Mouse (Mus musculus): ENCODE data around the gene Fggy. TPM values are rescaled to one million over a fixed set of nuclear protein-coding genes. Genes with fewer than 3 reads are reported as not detected.

Fggy gene
- polyA plus RNA-seq (2012; rRNA removed): 189 and 215 TPM in 2 replicates

DNA sequence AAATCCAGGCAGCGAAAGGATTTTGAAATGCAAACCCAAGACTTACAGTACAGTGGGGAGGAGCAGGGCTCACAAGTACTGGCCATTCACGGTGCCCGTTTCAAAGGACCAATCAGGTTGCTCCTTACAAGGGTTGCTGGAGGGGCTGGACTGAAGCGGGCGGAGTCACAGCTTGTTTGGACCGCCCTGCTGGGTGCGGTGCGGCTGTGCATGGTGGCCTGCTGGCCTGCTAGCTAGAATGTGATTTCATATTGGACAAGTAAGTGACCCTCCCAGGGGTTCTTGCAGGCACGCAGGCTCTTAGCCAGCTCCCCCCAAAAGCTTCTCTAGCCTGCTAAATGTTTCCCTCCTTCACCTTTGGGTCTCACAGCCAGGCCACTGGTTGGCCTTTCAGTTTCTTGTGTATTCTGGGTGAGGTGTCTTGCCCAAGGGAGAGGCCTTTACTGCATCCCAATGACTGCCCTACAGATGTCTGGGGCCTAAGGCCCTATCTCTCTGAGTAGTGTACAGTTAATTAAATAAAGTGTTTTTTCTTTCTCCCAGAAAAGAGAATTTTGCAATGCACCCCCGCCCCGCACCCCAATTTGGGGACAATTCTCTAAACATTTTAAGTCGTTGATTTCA is at the start of gene Fggy:
TSS of gene Fggy (plus strand) at position 175 of the 624 bp plus-strand sequence.
- Histone ChIP-seq H3K4me3 (ENCODE audit: insufficient read depth, low read depth, low read length) (peak within 1 kb of the TSS; percentile 56), H3K27ac (ENCODE audit: insufficient read depth, low read depth, low read length) (peak within 1 kb of the TSS; percentile 47), H3K27me3 (replicated peaks; ENCODE audit: control insufficient read depth, insufficient read depth, low read length) (no peaks in the 10 kb centered on the region), H3K4me1 (ENCODE audit: control insufficient read depth, insufficient read depth, low read length) (peaks cover 3% of the 10 kb centered on the region; the same call in 1 of the 2 replicates), H3K36me3 (ENCODE audit: control insufficient read depth, insufficient read depth, low read length) (no peaks in the 10 kb centered on the region)
- WGBS: 29% methylated on average over 12 of the region's 12 CpGs
- TF ChIP-seq CTCF (conservative IDR thresholded peaks at IDR 0.05; ENCODE audit: insufficient read depth, insufficient read length, low read depth, low read length) (peak; percentile 32), POLR2A (IDR thresholded peaks at IDR 0.05; ENCODE audit: low read depth, low read length) (peak; percentile 66)
- peak; percentile 99 for DNase-seq

DNA sequence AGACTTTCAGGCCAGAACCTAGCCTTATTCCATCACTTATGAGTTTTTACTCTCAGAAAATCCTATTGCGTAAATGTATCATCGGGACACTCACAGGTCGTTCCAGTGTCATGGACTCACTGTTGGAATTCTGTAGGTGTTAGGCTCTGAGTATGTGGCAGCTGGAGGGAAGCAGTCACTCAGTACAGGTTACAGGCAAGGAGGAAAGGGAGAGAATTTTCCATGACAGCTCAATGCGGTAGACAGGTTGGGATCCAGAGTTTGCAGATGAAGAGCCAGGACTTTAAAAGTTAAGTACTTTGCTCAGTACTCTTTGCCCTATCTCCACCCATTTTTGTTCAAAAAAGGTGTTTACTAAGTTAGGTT is 49.4 kb upstream of the Fggy start:
- no peak for DNase-seq
- 80% methylated on average over 4 of the region's 4 CpGs for WGBS
- Histone ChIP-seq H3K36me3 (ENCODE audit: control insufficient read depth, insufficient read depth, low read length) (no peaks in the 10 kb centered on the region), H3K4me3 (ENCODE audit: insufficient read depth, low read depth, low read length) (no peak overlapping the region), H3K27ac (ENCODE audit: insufficient read depth, low read depth, low read length) (no peak overlapping the region), H3K27me3 (replicated peaks; ENCODE audit: control insufficient read depth, insufficient read depth, low read length) (no peaks in the 10 kb centered on the region), H3K4me1 (ENCODE audit: control insufficient read depth, insufficient read depth, low read length) (no peaks in the 10 kb centered on the region)
- TF ChIP-seq POLR2A (IDR thresholded peaks at IDR 0.05; ENCODE audit: low read depth, low read length) (no peak), CTCF (conservative IDR thresholded peaks at IDR 0.05; ENCODE audit: insufficient read depth, insufficient read length, low read depth, low read length) (no peak)

DNA sequence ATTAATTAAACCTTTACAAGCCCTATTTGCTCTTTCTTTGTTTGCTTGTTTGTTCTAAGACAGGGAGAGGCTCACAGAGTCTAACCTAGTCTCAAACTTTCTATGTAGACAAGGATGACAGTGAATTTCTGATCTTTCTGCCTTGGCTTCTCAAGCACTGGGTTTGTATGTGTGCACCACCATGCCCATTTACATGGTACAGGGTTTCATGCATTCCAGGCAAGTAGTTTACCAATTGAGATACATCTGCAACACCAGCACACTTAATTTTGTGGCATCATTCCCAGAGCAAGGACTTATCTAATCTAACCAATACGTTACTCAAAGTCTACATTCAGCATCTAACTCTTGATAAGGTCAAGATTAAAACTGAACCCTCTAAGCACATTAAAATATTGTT is 38.9 kb upstream of the Fggy start:
- Histone ChIP-seq H3K27me3 (replicated peaks; ENCODE audit: control insufficient read depth, insufficient read depth, low read length) (no peaks in the 10 kb centered on the region), H3K4me1 (ENCODE audit: control insufficient read depth, insufficient read depth, low read length) (no peaks in the 10 kb centered on the region), H3K27ac (ENCODE audit: insufficient read depth, low read depth, low read length) (no peak overlapping the region), H3K4me3 (ENCODE audit: insufficient read depth, low read depth, low read length) (no peak overlapping the region), H3K36me3 (ENCODE audit: control insufficient read depth, insufficient read depth, low read length) (no peaks in the 10 kb centered on the region)
- TF ChIP-seq POLR2A (IDR thresholded peaks at IDR 0.05; ENCODE audit: low read depth, low read length) (no peak), CTCF (conservative IDR thresholded peaks at IDR 0.05; ENCODE audit: insufficient read depth, insufficient read length, low read depth, low read length) (no peak)
- DNase-seq: no peak
- 73% methylated on average over 1 of the region's 1 CpGs for WGBS

DNA sequence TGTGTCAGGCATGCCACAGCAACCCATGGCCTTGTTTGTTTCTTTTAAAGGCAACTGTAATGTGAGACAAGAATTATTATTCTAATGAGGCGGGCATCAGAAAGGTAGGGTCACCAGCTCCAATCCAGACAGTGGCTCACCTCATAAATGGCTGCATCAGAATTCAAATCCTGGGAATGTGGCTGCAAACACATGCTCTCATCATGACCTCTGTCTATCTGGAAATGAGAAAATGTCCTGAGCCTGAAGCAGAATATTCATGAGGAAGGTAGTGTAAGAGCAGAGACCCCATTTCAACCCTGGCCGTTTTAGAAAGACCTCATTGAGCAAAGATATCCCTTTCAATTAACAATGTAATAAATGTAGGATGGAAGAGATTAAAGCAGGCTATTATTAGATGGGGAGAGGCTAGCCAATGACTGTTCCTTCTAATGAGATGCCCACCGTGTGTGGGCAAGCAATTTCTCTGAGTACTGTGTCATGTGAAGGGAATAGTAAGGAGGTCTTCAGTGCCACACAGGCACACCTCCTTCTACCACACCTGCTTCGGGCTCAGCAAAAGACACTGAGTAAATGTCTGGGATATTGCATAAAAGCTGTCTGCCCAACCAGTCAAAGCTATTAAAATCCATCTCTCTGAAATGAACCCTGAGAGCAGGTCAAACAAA is 37.2 kb upstream of the Fggy start:
- no peak for DNase-seq
- TF ChIP-seq POLR2A (IDR thresholded peaks at IDR 0.05; ENCODE audit: low read depth, low read length) (no peak), CTCF (conservative IDR thresholded peaks at IDR 0.05; ENCODE audit: insufficient read depth, insufficient read length, low read depth, low read length) (no peak)
- no peaks in the 10 kb centered on the region for H3K4me1 ChIP-seq (ENCODE audit: control insufficient read depth, insufficient read depth, low read length)
- H3K36me3 ChIP-seq (ENCODE audit: control insufficient read depth, insufficient read depth, low read length): no peaks in the 10 kb centered on the region
- H3K27me3 ChIP-seq (replicated peaks; ENCODE audit: control insufficient read depth, insufficient read depth, low read length): no peaks in the 10 kb centered on the region
- H3K27ac ChIP-seq (ENCODE audit: insufficient read depth, low read depth, low read length): no peak overlapping the region
- H3K4me3 ChIP-seq (ENCODE audit: insufficient read depth, low read depth, low read length): no peak overlapping the region
- 74% methylated on average over 4 of the region's 4 CpGs for WGBS

DNA sequence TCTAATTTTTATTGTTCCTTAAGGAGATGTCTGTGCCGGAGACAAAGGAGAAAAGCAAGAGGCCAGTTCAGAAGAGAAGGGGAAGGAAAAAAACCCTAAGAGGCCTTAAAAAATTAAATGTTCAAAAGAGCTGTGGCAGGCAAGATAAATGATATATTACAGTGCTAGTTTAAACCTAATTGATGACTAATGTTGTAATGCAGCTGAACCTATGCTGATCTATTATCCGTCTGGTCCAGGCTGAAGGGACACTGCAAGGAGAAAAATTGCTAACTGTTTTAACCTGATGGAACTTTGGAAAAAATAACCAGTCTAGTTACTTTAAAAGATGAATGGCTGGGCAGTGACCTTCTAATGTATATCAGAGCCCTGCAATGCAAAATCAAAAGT is 36.7 kb upstream of the Fggy start:
- DNase-seq: no peak
- H3K27me3 ChIP-seq (replicated peaks; ENCODE audit: control insufficient read depth, insufficient read depth, low read length): no peaks in the 10 kb centered on the region
- H3K4me3 ChIP-seq (ENCODE audit: insufficient read depth, low read depth, low read length): no peak overlapping the region
- H3K27ac ChIP-seq (ENCODE audit: insufficient read depth, low read depth, low read length): no peak overlapping the region
- TF ChIP-seq CTCF (conservative IDR thresholded peaks at IDR 0.05; ENCODE audit: insufficient read depth, insufficient read length, low read depth, low read length) (no peak), POLR2A (IDR thresholded peaks at IDR 0.05; ENCODE audit: low read depth, low read length) (no peak)
- H3K36me3 ChIP-seq (ENCODE audit: control insufficient read depth, insufficient read depth, low read length): no peaks in the 10 kb centered on the region
- H3K4me1 ChIP-seq (ENCODE audit: control insufficient read depth, insufficient read depth, low read length): no peaks in the 10 kb centered on the region
- WGBS: 92% methylated on average over 2 of the region's 2 CpGs

DNA sequence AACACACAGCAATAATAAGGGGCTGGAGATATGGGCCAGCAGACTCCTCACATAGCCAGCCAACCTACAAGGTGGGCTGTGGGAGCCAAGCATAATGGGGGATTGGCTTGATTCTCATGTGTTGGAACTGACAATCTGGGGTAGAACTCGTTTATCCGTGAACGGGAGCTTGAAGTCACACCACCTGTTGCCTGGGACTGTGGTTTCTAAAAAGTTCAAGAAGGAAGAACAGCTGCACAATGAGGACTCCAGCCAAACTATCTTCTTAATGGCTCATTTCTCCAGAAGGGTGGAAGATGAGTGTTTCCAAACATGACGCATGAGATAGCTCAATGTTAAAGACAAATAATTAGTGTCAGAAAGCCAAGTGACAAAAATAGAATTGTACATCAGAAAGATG is 30.7 kb upstream of the Fggy start:
- TF ChIP-seq CTCF (conservative IDR thresholded peaks at IDR 0.05; ENCODE audit: insufficient read depth, insufficient read length, low read depth, low read length) (no peak), POLR2A (IDR thresholded peaks at IDR 0.05; ENCODE audit: low read depth, low read length) (no peak)
- DNase-seq: no peak
- Histone ChIP-seq H3K4me1 (ENCODE audit: control insufficient read depth, insufficient read depth, low read length) (no peaks in the 10 kb centered on the region), H3K27ac (ENCODE audit: insufficient read depth, low read depth, low read length) (no peak overlapping the region), H3K4me3 (ENCODE audit: insufficient read depth, low read depth, low read length) (no peak overlapping the region), H3K36me3 (ENCODE audit: control insufficient read depth, insufficient read depth, low read length) (no peaks in the 10 kb centered on the region), H3K27me3 (replicated peaks; ENCODE audit: control insufficient read depth, insufficient read depth, low read length) (no peaks in the 10 kb centered on the region)
- 80% methylated on average over 4 of the region's 4 CpGs for WGBS

DNA sequence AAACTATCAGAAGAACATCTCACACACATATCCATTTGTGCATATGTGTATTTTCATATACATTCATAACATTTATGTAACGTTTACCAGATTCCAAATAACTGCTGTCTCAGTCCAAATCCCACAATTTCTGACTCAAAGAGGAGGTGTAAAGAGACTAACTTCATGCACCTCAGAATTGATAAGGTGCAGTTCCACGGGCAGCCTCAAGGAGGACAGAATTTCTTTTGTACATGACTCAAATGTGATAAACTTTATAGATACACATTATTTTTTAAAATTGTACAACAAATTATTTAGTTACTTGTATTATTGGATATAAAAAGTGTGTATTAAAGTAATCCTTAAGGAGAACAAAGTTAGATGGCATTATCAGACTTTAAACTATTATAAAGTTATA is 26.6 kb upstream of the Fggy start:
- Histone ChIP-seq H3K27ac (ENCODE audit: insufficient read depth, low read depth, low read length) (no peak overlapping the region), H3K4me3 (ENCODE audit: insufficient read depth, low read depth, low read length) (no peak overlapping the region), H3K27me3 (replicated peaks; ENCODE audit: control insufficient read depth, insufficient read depth, low read length) (no peaks in the 10 kb centered on the region), H3K36me3 (ENCODE audit: control insufficient read depth, insufficient read depth, low read length) (no peaks in the 10 kb centered on the region), H3K4me1 (ENCODE audit: control insufficient read depth, insufficient read depth, low read length) (no peaks in the 10 kb centered on the region)
- 75% methylated on average over 2 of the region's 2 CpGs for WGBS
- TF ChIP-seq POLR2A (IDR thresholded peaks at IDR 0.05; ENCODE audit: low read depth, low read length) (no peak), CTCF (conservative IDR thresholded peaks at IDR 0.05; ENCODE audit: insufficient read depth, insufficient read length, low read depth, low read length) (no peak)
- DNase-seq: no peak

Measured in kidney, adult 2 months (tissue).